Mouse (Mus musculus): Measurements from ENCODE around the gene Wnk4. TPM values are rescaled to one million over a fixed set of nuclear protein-coding genes. Genes with fewer than 3 reads are reported as not detected.

The Wnk4 gene
- total and polyA plus RNA-seq, 2 experiments from 2014 or later, result 1.5 to 6.5 TPM

DNA sequence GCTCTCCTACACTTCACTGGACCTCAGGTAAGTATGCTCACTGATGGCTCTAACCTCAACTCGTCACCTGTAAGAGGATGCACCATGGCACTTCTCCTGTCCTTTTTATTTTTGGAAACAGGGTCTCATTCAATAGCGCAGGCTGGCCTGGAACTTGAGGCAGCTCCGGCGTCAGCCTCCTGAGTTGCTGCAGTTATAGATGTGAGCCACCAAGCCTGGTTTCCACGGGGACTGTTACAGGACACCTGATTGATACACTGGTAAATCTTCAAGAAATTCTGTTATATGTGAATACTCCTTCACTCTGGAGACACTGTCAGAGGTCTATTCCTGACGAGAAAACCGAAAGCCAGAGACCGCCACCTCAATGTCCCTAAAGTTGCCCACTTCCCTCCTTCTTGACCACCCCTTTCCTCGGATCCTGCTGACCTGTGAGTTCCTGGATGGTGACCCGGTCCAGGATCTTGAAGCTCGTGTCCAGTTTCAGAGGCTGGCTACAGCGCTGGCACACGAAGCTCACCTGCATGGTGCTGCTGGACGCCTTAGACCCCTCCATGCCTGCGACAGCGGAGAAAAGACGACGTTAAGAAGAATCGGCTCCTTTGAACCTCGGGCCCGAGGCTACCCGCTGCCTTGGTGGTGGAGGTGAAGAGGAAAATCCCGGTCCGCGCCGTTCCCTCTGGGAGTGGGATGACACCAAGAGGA is 41.1 kb downstream of the Wnk4 start:
- Histone ChIP-seq H3K4me3 (ENCODE audit: low read length) (peak overlapping the region; percentile 93), H3K27ac (peak overlapping the region; percentile 78), H3K4me1 (ENCODE audit: insufficient read depth, low read length) (peaks cover 10% of the 10 kb centered on the region), H3K36me3 (ENCODE audit: insufficient read depth, low read length) (peaks cover 10% of the 10 kb centered on the region; the same call in 1 of the 2 replicates), H3K4me2 (ENCODE audit: low read depth, low read length) (peak overlapping the region; percentile 99), H3K9me3 (ENCODE audit: low read length) (no peaks in the 10 kb centered on the region), H3K9ac (replicated peaks; ENCODE audit: low read length) (peak overlapping the region; percentile 86), H3K27me3 (ENCODE audit: insufficient read depth, low read length) (no peaks in the 10 kb centered on the region)
- ATAC-seq (no peak), DNase-seq (ENCODE audit: low spot score) (no peak)
- WGBS, result 15% methylated on average over 26 of the region's 26 CpGs
- no peak for TF ChIP-seq CTCF (IDR thresholded peaks at IDR 0.05; ENCODE audit: low read depth)

DNA sequence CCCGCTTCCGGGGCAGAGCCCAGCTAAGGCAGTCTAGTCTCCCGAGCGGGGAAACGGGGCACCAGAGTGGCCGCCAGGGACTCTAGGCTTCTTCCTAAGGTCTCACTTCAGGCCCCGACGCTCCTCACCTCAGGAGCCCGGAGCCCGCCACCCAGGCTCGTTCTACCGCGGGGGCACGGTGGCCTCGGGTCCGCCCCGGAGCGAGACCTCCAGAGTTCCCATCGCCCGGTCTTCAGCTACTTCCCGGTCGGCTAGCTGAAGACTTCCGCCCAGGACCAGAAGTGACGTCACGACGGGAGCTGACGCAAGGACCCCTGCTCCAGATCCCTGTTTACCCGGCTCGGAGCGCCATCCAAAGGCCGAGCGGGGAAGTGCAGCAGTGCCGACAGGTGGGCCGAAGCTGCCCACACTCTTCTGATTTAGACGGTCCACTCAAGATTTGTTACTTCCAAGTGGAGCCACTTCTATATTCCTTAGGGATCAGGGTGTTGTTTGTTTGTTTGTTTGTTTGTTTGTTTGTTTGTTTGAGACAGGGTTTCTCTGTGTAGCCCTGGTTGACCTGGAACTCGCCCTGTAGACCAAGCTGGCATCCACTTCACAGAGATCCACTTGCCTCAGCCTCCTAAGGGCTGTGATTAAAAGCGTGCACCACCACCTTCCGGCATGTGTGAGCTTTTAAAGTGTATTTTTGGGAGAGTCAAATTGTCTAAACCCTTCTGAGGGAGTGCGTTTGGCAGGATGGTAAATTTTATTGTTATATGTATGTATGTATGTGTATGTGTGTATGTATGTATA is 41.8 kb downstream of the Wnk4 start, which contains the start of gene Becn1:
Gene Becn1 (minus strand): TSS at position 283 of the 795 bp plus-strand sequence.
- no peaks in the 10 kb centered on the region for H3K9me3 ChIP-seq (ENCODE audit: low read length)
- H3K36me3 ChIP-seq (ENCODE audit: insufficient read depth, low read length), result peaks cover 10% of the 10 kb centered on the region; the same call in 1 of the 2 replicates
- peak; percentile 98 for TF ChIP-seq CTCF (IDR thresholded peaks at IDR 0.05; ENCODE audit: low read depth)
- H3K4me3 ChIP-seq (ENCODE audit: low read length), result peak within 1 kb of the TSS; percentile 93
- whole genome bisulfite sequencing, result 6% methylated on average over 39 of the region's 39 CpGs
- DNase-seq (ENCODE audit: low spot score), result peak; percentile 98
- H3K4me2 ChIP-seq (ENCODE audit: low read depth, low read length), result peak within 1 kb of the TSS; percentile 99
- peaks cover 10% of the 10 kb centered on the region for H3K4me1 ChIP-seq (ENCODE audit: insufficient read depth, low read length)
- H3K27me3 ChIP-seq (ENCODE audit: insufficient read depth, low read length), result no peaks in the 10 kb centered on the region
- ATAC-seq, result peak; percentile 98
- peak within 1 kb of the TSS; percentile 78 for H3K27ac ChIP-seq
- H3K9ac ChIP-seq (replicated peaks; ENCODE audit: low read length), result peak within 1 kb of the TSS; percentile 86

DNA sequence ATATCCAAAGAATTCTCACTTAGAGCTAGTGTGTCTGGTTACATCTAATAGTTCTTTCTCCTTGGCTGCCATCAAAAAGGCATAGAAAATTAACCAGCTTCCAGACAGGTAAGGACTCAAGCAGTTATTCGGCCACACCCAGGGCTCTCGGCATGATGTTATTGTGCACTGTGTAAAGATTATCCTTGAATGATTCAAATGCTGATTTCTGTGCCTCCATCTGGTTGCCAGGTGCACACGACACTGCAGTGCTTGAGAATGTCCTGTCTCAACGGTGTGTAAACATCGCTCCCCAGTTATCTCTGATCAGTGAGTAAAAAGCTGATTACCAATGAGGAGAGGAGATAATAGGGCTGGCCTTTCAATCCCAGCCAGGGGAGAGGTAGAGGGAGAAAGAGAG is 47.4 kb downstream of the Wnk4 start:
- Histone ChIP-seq H3K9ac (replicated peaks; ENCODE audit: low read length) (no peak overlapping the region), H3K4me2 (ENCODE audit: low read depth, low read length) (no peak overlapping the region), H3K9me3 (ENCODE audit: low read length) (no peaks in the 10 kb centered on the region), H3K4me1 (ENCODE audit: insufficient read depth, low read length) (no peaks in the 10 kb centered on the region), H3K27me3 (ENCODE audit: insufficient read depth, low read length) (no peaks in the 10 kb centered on the region), H3K4me3 (ENCODE audit: low read length) (no peak overlapping the region), H3K36me3 (ENCODE audit: insufficient read depth, low read length) (no peaks in the 10 kb centered on the region), H3K27ac (no peak overlapping the region)
- no peak for TF ChIP-seq CTCF (IDR thresholded peaks at IDR 0.05; ENCODE audit: low read depth)
- DNase-seq (ENCODE audit: low spot score), result no peak
- 45% methylated on average over 5 of the region's 5 CpGs for WGBS
- ATAC-seq, result no peak

DNA sequence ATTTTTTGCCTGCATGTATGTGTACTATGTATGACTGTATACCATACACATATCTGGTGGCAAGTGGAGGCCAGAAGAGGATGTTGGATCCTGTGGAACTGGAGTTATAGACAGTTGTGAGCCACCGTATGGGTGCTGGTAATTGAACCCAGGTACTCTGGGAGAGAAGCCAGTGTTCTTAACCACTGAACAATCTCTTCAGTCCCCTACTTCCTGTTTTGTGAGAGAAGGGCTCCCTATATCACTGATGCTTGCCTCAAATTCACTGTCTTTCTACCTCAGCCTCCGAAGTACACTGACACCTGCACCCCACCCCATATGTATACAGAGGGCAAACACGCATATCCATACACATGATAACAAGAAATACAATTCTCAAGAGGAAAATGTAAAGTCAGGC is 50.7 kb downstream of the Wnk4 start:
- 86% methylated on average over 3 of the region's 3 CpGs for WGBS
- TF ChIP-seq CTCF (IDR thresholded peaks at IDR 0.05; ENCODE audit: low read depth), result no peak

DNA sequence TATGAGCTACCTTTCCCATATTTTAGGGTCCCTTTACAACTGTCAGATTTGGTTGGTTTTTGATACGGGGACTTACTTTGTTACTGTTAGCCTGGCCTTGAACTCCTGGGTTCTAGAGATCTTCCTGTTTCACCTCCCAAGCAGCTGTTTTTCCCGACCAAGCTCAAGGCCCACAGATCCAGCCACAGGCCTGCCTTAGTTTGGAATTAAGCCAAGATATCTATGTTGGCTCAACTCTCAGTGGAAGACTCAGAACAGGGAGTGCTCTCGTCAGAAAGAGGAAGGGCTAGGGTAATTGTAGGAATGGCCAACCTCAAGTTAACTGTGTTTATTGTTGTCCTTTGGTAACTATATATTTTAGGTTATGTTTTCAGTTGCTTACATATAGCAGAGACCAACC is 51.8 kb downstream of the Wnk4 start:
- no peak overlapping the region for H3K4me3 ChIP-seq (ENCODE audit: low read length)
- no peaks in the 10 kb centered on the region for H3K9me3 ChIP-seq (ENCODE audit: low read length)
- no peaks in the 10 kb centered on the region for H3K36me3 ChIP-seq (ENCODE audit: insufficient read depth, low read length)
- peaks cover 6% of the 10 kb centered on the region; the same call in 1 of the 2 replicates for H3K4me1 ChIP-seq (ENCODE audit: insufficient read depth, low read length)
- ATAC-seq, result no peak
- H3K27ac ChIP-seq, result no peak overlapping the region
- H3K4me2 ChIP-seq (ENCODE audit: low read depth, low read length), result no peak overlapping the region
- DNase-seq (ENCODE audit: low spot score), result no peak
- H3K9ac ChIP-seq (replicated peaks; ENCODE audit: low read length), result no peak overlapping the region
- no peaks in the 10 kb centered on the region for H3K27me3 ChIP-seq (ENCODE audit: insufficient read depth, low read length)
- WGBS, result 74% methylated on average over 3 of the region's 3 CpGs
- TF ChIP-seq CTCF (IDR thresholded peaks at IDR 0.05; ENCODE audit: low read depth), result no peak

More for the DNA sequence above, 50.7 kb downstream of the Wnk4 start:
- no peak overlapping the region for H3K4me3 ChIP-seq (ENCODE audit: low read length)
- no peak overlapping the region for H3K9ac ChIP-seq (replicated peaks; ENCODE audit: low read length)
- ATAC-seq (no peak), DNase-seq (ENCODE audit: low spot score) (no peak)
- H3K9me3 ChIP-seq (ENCODE audit: low read length), result no peaks in the 10 kb centered on the region
- no peaks in the 10 kb centered on the region for H3K36me3 ChIP-seq (ENCODE audit: insufficient read depth, low read length)
- H3K4me1 ChIP-seq (ENCODE audit: insufficient read depth, low read length), result no peaks in the 10 kb centered on the region
- H3K4me2 ChIP-seq (ENCODE audit: low read depth, low read length), result no peak overlapping the region
- no peaks in the 10 kb centered on the region for H3K27me3 ChIP-seq (ENCODE audit: insufficient read depth, low read length)
- H3K27ac ChIP-seq, result no peak overlapping the region

DNA sequence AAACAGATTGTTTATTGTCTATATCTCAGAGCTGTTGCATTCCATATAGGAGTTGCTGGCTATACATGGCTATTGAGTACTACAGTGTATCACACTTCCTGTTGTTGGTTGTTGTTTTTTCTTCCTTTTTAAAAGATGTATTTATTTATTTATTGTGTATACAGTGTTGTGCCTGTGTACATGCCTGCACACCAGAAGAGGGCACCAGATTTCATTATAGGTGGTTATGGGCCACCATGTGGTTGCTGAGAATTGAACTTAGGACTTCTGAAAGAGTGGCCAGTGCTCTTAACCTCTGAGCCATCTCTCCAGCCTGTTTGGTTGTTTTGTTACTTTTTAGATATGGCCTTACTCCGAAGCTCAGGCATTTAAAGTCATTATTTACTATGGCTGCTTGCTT is 54.2 kb downstream of the Wnk4 start:
- H3K4me1 ChIP-seq (ENCODE audit: insufficient read depth, low read length), result peaks cover 7% of the 10 kb centered on the region; the same call in 1 of the 2 replicates
- H3K36me3 ChIP-seq (ENCODE audit: insufficient read depth, low read length), result peaks cover 8% of the 10 kb centered on the region; the same call in 1 of the 2 replicates
- no peak for ATAC-seq
- H3K9ac ChIP-seq (replicated peaks; ENCODE audit: low read length), result no peak overlapping the region
- no peaks in the 10 kb centered on the region for H3K27me3 ChIP-seq (ENCODE audit: insufficient read depth, low read length)
- no peaks in the 10 kb centered on the region for H3K9me3 ChIP-seq (ENCODE audit: low read length)
- DNase-seq (ENCODE audit: low spot score), result no peak
- no peak overlapping the region for H3K4me2 ChIP-seq (ENCODE audit: low read depth, low read length)
- TF ChIP-seq CTCF (IDR thresholded peaks at IDR 0.05; ENCODE audit: low read depth), result peak; percentile 19; the same call in 1 of the 2 replicates
- H3K4me3 ChIP-seq (ENCODE audit: low read length), result no peak overlapping the region
- no peak overlapping the region for H3K27ac ChIP-seq
- WGBS, result 100% methylated on average over 1 of the region's 1 CpGs
